Mouse (Mus musculus): ENCODE measurements at regions not wholly inside any gene's neighbourhood (a gene's known extent, or its start where the extent isn't known, plus 50 kb on each side); places are given as distances from the start of the nearest gene placed in this dataset.

GRCm38 (mm10) chr10:117940441-117941265 lies 94.8 kb upstream of the Rap1b start:
- DNase-seq (ENCODE audit: low read depth, low spot score) = peak; percentile 44

GRCm38 (mm10) chr10:117941266-117941651 lies 95.4 kb upstream of the Rap1b start:
- DNase-seq (ENCODE audit: low read depth, low spot score) = no peak

- peak; percentile 42 for DNase-seq (ENCODE audit: low read depth, low spot score)
Measured at GRCm38 (mm10) chr10:117943702-117944307, 98.0 kb upstream of the Rap1b start.

GRCm38 (mm10) chr10:117947191-117947590 lies 101.4 kb upstream of the Rap1b start:
- DNase-seq (ENCODE audit: low read depth, low spot score) = no peak

GRCm38 (mm10) chr10:117947911-117948310 lies 102.1 kb upstream of the Rap1b start:
- peak; percentile 94 for DNase-seq (ENCODE audit: low read depth, low spot score)

- DNase-seq (ENCODE audit: low read depth, low spot score) = peak; percentile 85
Measured at GRCm38 (mm10) chr10:117952116-117953025, 106.5 kb upstream of the Rap1b start.

- DNase-seq (ENCODE audit: low read depth, low spot score) = peak; percentile 85
Measured at GRCm38 (mm10) chr10:117953026-117953711, 107.3 kb upstream of the Rap1b start.

GRCm38 (mm10) chr10:117956174-117956950 lies 110.5 kb upstream of the Rap1b start:
- no peak for DNase-seq (ENCODE audit: low read depth, low spot score)

- no peak for DNase-seq (ENCODE audit: low read depth, low spot score)
Measured at GRCm38 (mm10) chr10:117974706-117975105, 128.9 kb upstream of the Rap1b start.

- DNase-seq (ENCODE audit: low read depth, low spot score) = peak; percentile 36
Measured at GRCm38 (mm10) chr10:117975467-117975866, 129.6 kb upstream of the Rap1b start.

GRCm38 (mm10) chr10:117979091-117979490 lies 133.3 kb upstream of the Rap1b start:
- DNase-seq (ENCODE audit: low read depth, low spot score) = no peak

GRCm38 (mm10) chr10:117982611-117983210 lies 136.9 kb upstream of the Rap1b start:
- peak; percentile 50 for DNase-seq (ENCODE audit: low read depth, low spot score)

- DNase-seq (ENCODE audit: low read depth, low spot score) = peak; percentile 40
Measured at GRCm38 (mm10) chr10:117983271-117983670, 137.4 kb upstream of the Rap1b start.

GRCm38 (mm10) chr10:117984784-117985602 lies 139.2 kb upstream of the Rap1b start:
- DNase-seq (ENCODE audit: low read depth, low spot score) = no peak

GRCm38 (mm10) chr10:117987620-117988019 lies 141.8 kb upstream of the Rap1b start:
- no peak for DNase-seq (ENCODE audit: low read depth, low spot score)

GRCm38 (mm10) chr10:117988076-117988475 lies 142.2 kb upstream of the Rap1b start:
- DNase-seq (ENCODE audit: low read depth, low spot score) = no peak

GRCm38 (mm10) chr10:117991176-117991575 lies 145.3 kb upstream of the Rap1b start:
- DNase-seq (ENCODE audit: low read depth, low spot score) = no peak

GRCm38 (mm10) chr10:117992317-117992716 lies 146.5 kb upstream of the Rap1b start:
- peak; percentile 69 for DNase-seq (ENCODE audit: low read depth, low spot score)

GRCm38 (mm10) chr10:117993809-117994208 lies 147.8 kb upstream of the Mdm1 start:
- no peak for DNase-seq (ENCODE audit: low read depth, low spot score)
